Mouse (Mus musculus) limb, embryonic 13.5 days (tissue): ENCODE measurements around the gene Retreg1. TPM values are rescaled to one million over a fixed set of nuclear protein-coding genes. Genes with fewer than 3 reads are reported as not detected.

Experiments used
- ATAC-seq: fragments of 200-750 bp; cut with Nextera tagmentation; 2 replicates; pipeline ENCODE4 v1.8.0; 2017; ENCODE audit warnings: low read depth, moderate number of reproducible peaks, moderate TSS enrichment; ENCODE audit not compliant: low FRiP score
- H3K27ac ChIP-seq: fragments of 300-500 bp; sonication (generic); 2 replicates; pipeline ENCODE4 v1.5.1; 2015; ENCODE audit warnings: inconsistent platforms, mild to moderate bottlenecking, moderate library complexity
- H3K27me3 ChIP-seq: fragments of 300-500 bp; sonication (generic); 2 replicates; pipeline ENCODE4 v1.6.1; 2015; ENCODE audit warnings: mild to moderate bottlenecking, inconsistent platforms
- H3K36me3 ChIP-seq: fragments of 300-500 bp; sonication (generic); 2 replicates; pipeline ENCODE4 v1.6.1; 2015; ENCODE audit warnings: inconsistent platforms, mild to moderate bottlenecking, moderate library complexity
- H3K4me1 ChIP-seq: fragments of 300-500 bp; sonication (generic); 2 replicates; pipeline ENCODE4 v1.6.1; 2015; ENCODE audit warnings: inconsistent platforms
- H3K4me2 ChIP-seq: fragments of 300-500 bp; sonication (generic); replicated peaks from 2 replicates; pipeline ENCODE4 v1.6.1; 2015; ENCODE audit warnings: inconsistent platforms, mild to moderate bottlenecking, moderate library complexity
- H3K4me3 ChIP-seq: fragments of 300-500 bp; sonication (generic); 2 replicates; pipeline ENCODE4 v1.5.1; 2015; ENCODE audit warnings: moderate library complexity, mild to moderate bottlenecking, inconsistent platforms
- H3K9ac ChIP-seq: fragments of 300-500 bp; sonication (generic); 2 replicates; pipeline ENCODE4 v1.6.1; 2015; ENCODE audit warnings: mild to moderate bottlenecking, inconsistent platforms
- H3K9me3 ChIP-seq: fragments of 300-500 bp; sonication (generic); 2 replicates; pipeline ENCODE4 v1.6.1; 2016; ENCODE audit warnings: inconsistent platforms
- WGBS: fragments of 180-500 bp; shearing (Covaris S2); methylation state at CpG from one replicate; pipeline ENCODE4 v1.1.7; 2015; 5-methylcytosine and 5-hydroxymethylcytosine counted together
- polyA plus RNA-seq: library from polyadenylated mRNA; unstranded; fragments of >200 nt; fragmentation: Nextera tagmentation; extraction: Ambion mirVana; gene quantifications from 2 replicates; pipeline ENCODE4 v1.2.1, GENCODE M21; 2015

The Retreg1 gene
- 3.3 TPM in 2 replicates for polyA plus RNA-seq

DNA sequence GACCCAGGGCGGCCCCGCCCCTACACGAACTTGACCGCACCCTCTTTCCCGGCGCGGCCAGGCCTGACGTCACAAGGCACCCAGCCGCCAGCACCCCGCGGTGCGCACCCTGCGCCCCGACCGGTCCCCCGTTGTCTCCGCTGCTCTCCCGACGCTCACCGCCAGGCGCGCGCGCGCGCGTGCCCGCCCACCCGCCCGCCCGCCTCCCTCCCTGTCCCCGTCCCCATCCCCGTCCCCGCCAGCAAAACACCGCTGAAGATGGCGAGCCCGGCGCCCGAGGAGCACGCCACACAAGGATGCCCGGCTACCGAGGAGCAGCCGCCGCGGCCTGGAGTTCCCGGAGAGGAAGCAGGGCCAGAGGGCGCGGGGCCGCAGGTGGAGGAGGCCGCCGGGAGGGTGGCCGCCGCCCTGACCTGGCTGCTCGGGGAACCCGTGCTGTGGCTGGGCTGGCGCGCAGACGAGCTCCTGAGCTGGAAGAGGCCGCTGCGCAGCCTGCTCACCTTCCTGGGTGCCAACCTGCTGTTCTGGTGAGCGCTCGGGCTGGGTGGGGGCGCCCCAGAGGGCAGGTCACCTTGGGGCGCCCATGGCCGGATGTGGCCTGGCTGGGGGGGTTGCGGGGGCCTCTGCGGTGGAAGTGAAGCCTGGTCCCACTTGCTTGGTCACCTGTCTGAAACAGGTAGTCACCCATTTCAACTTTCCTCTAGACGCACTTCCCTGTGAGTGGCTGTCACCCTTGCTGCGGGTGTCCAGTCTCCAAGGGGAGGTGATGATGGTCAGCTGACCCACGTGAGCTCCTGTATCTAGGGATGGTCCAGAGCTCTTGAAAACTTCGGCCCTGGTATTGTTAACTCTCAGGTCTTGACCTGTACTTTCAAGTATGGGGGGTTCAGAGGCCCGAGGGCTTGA lies at the start of gene Retreg1:
TSS of gene Retreg1 (plus strand) at position 95 of the 906 bp plus-strand sequence.
- no peak within 1 kb of the TSS for H3K27ac ChIP-seq
- 0 out of 2 replicates have a peak, but pooled peaks cover 5% of the 10 kb centered on the region for H3K9me3 ChIP-seq
- H3K27me3 ChIP-seq = peaks cover 33% of the 10 kb centered on the region
- H3K36me3 ChIP-seq = no peaks in the 10 kb centered on the region
- peak within 1 kb of the TSS; percentile 77 for H3K4me3 ChIP-seq
- peaks cover 9% of the 10 kb centered on the region for H3K4me1 ChIP-seq
- peak; percentile 81 for ATAC-seq
- peak within 1 kb of the TSS; percentile 74 for H3K9ac ChIP-seq
- peak within 1 kb of the TSS; percentile 93 for H3K4me2 ChIP-seq
- WGBS = under 1% methylated on average over 61 of the region's 72 CpGs

DNA sequence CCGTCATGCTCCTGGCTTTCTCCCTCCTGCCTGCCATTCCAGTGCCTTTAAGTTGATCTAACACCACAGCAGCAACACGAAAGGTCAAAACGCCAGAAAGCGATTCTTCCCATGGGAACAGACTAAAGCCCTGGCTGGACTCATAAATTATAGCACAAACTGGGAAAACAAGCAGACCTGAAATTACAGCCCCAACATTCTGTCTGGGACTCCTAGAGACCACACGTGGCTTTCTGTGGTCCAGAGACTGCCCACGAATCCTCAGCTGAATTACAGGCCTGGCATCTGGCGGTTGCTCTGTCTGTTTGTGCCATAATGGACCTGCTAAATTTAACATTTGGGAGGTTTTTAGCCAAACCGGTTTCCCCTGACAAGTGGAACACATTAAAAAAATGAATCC lies 48.9 kb upstream of the Retreg1 start:
- no peak overlapping the region for H3K4me2 ChIP-seq
- H3K27ac ChIP-seq = no peak overlapping the region
- H3K9ac ChIP-seq = no peak overlapping the region
- H3K36me3 ChIP-seq = peaks cover 84% of the 10 kb centered on the region
- no peak for ATAC-seq
- H3K27me3 ChIP-seq = no peaks in the 10 kb centered on the region
- H3K9me3 ChIP-seq = no peaks in the 10 kb centered on the region
- WGBS = 55% methylated on average over 8 of the region's 8 CpGs
- no peak overlapping the region for H3K4me3 ChIP-seq
- peaks cover 14% of the 10 kb centered on the region; the same call in 1 of the 2 replicates for H3K4me1 ChIP-seq

DNA sequence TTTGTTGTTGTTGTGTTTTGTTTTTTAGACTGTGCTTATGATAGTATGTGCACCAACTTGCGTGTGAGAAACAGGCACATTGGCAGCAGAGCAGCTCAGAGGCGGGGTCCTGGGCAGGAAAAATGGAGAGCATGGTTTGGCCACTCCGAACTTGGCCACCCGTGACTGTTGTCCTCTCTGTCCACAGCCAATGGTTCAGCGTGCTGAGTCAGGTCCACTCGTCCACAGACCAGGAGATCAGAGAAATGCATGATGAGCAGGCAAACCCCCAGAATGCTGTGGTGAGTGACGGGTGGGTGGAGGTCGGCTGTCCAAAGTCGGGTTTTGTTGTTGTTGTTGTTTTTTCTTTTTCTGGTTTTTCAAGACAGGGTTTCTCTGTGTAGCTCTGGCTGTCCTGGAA lies 47.5 kb upstream of the Retreg1 start:
- Histone ChIP-seq H3K4me1 (peaks cover 14% of the 10 kb centered on the region; the same call in 1 of the 2 replicates), H3K4me2 (no peak overlapping the region), H3K36me3 (peaks cover 84% of the 10 kb centered on the region), H3K9ac (no peak overlapping the region), H3K27me3 (no peaks in the 10 kb centered on the region), H3K27ac (no peak overlapping the region), H3K4me3 (no peak overlapping the region), H3K9me3 (no peaks in the 10 kb centered on the region)
- ATAC-seq = no peak
- WGBS = 93% methylated on average over 9 of the region's 9 CpGs

DNA sequence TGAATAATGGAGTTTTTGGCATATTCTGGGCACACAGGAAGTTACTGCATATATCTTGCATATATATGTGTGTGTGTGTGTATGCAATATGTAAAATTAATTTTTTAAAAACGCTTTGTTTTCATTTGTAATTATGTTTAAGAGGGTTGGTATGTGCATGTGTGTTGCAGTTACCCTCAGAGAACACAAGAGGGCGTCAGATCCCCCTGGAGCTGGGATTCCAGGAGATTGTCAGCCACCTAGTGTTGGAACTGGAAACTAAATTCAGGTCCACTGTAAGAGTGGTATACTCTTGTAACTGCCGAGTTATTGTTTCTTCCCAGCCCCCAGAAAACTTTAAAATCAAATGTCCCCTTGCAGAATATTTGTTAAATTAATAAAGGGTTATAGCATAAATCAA lies 46.6 kb upstream of the Retreg1 start:
- Histone ChIP-seq H3K36me3 (peaks cover 87% of the 10 kb centered on the region), H3K27me3 (no peaks in the 10 kb centered on the region), H3K9me3 (no peaks in the 10 kb centered on the region), H3K27ac (no peak overlapping the region), H3K9ac (no peak overlapping the region), H3K4me1 (peaks cover 14% of the 10 kb centered on the region; the same call in 1 of the 2 replicates), H3K4me3 (no peak overlapping the region), H3K4me2 (no peak overlapping the region)
- 65% methylated on average over 3 of the region's 3 CpGs for WGBS
- ATAC-seq = no peak

DNA sequence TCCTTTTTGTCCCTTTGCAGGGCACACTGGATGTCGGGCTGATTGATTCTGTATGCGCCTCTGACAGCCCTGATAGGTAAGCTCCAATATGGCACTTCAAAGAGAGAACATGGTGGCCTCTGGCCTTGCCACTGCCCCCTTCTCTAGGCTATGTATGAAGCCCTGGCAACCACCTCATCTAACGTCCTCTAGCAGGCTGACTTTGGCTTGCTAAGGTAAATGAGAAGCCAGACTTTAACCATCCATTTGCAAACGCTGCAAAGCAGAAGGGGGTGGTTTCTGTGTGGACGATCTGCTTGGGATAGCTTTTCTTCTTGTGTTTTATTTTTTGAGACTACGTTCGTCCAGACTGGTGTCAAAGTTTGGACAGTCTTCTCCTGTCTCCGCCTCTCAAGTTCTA lies 45.8 kb upstream of the Retreg1 start:
- Histone ChIP-seq H3K27me3 (no peaks in the 10 kb centered on the region), H3K27ac (no peak overlapping the region), H3K4me2 (no peak overlapping the region), H3K36me3 (peaks cover 88% of the 10 kb centered on the region), H3K9me3 (no peaks in the 10 kb centered on the region), H3K4me3 (no peak overlapping the region), H3K4me1 (peaks cover 14% of the 10 kb centered on the region; the same call in 1 of the 2 replicates), H3K9ac (no peak overlapping the region)
- 85% methylated on average over 8 of the region's 8 CpGs for WGBS
- ATAC-seq = no peak

DNA sequence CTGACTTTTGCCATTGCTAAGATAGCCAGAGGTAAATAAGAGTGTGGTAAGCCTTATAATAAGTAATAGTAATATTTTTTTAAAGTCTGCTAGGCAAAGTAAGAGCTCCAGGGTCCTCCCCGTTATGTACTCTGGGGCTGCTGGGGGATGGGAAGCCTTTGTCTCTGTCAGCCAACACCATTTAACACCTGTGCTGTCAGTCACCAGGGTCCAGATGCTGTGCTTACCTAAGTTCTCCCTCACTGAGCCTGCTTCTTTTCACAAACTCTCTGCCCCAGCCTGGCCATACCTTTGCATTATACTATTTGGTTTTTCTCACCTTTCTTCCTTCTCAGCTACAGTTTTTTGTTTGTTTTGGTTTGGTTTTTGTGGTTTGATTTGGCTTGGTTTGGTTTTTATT lies 45.1 kb upstream of the Retreg1 start:
- Histone ChIP-seq H3K4me1 (peaks cover 20% of the 10 kb centered on the region), H3K27me3 (no peaks in the 10 kb centered on the region), H3K27ac (no peak overlapping the region), H3K4me2 (no peak overlapping the region), H3K9ac (no peak overlapping the region), H3K9me3 (no peaks in the 10 kb centered on the region), H3K4me3 (no peak overlapping the region), H3K36me3 (peaks cover 90% of the 10 kb centered on the region)
- ATAC-seq = no peak
- WGBS = 64% methylated on average over 1 of the region's 1 CpGs

DNA sequence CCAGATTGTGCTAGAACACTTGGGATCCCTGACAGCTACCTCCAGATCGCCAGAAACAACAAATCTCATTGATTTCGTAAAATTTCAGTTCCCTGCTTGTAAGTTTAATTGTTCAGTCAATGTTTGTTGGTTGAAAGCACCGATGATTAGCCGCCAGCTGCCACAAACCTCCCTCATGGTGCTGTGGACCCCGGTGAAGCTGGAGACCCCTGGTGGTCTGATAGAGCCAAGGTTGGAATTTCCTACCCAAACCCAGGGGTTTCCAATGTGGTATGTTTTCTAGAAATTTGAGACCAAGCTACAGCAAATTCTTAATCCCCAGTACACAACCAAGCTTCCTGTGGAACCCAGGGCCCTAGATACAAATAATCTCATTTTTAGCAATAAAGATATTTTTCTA lies 41.3 kb upstream of the Retreg1 start:
- Histone ChIP-seq H3K27me3 (no peaks in the 10 kb centered on the region), H3K9ac (no peak overlapping the region), H3K4me2 (no peak overlapping the region), H3K4me3 (no peak overlapping the region), H3K9me3 (no peaks in the 10 kb centered on the region), H3K27ac (no peak overlapping the region), H3K4me1 (peaks cover 17% of the 10 kb centered on the region), H3K36me3 (peaks cover 94% of the 10 kb centered on the region)
- no peak for ATAC-seq
- 81% methylated on average over 5 of the region's 5 CpGs for WGBS

DNA sequence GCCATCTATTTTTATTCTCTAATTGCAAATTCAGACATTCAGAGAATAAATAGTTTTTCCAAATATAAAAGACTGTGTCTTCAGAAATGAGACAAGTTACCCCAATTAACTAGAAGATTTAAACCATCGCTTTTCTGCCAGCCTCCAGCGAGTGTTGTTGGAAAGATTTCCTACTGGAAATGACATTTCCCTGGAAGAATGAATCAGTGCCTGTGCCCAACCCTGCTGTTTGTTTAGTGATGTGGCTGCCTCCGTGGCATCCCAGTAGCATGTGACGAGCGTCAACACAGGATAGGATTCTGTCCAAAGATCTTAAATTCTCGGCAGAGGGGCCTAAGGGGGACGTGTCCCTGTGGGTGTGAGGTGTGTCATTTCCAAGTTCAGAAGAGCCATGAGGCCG lies 40.8 kb upstream of the Retreg1 start:
- Histone ChIP-seq H3K36me3 (peaks cover 94% of the 10 kb centered on the region), H3K27ac (no peak overlapping the region), H3K9me3 (no peaks in the 10 kb centered on the region), H3K27me3 (no peaks in the 10 kb centered on the region), H3K4me1 (peaks cover 17% of the 10 kb centered on the region), H3K4me2 (no peak overlapping the region), H3K4me3 (no peak overlapping the region), H3K9ac (no peak overlapping the region)
- WGBS = 89% methylated on average over 8 of the region's 8 CpGs
- ATAC-seq = no peak

DNA sequence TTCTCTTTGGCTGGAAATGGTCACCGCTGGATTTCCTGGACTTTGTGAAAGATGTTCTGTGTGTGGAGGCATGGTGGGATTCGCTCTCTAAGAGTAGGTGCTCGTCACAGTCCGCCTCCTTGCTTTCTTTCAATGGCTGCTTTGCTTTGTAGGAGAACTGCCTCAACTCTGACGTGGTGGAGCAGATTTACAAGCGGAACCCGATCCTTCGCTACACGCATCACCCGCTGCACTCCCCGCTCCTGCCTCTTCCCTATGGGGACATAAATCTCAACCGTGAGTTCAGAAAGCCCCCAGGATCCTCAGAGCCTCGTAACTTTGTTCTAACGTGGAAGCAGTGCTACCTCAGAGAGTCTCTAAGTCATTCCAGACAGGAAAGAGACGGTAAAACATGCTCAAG lies 39.9 kb upstream of the Retreg1 start:
- Histone ChIP-seq H3K4me2 (no peak overlapping the region), H3K9ac (no peak overlapping the region), H3K4me3 (no peak overlapping the region), H3K9me3 (no peaks in the 10 kb centered on the region), H3K27me3 (no peaks in the 10 kb centered on the region), H3K36me3 (peaks cover 96% of the 10 kb centered on the region), H3K4me1 (peaks cover 17% of the 10 kb centered on the region), H3K27ac (no peak overlapping the region)
- ATAC-seq = peak; percentile 77
- 50% methylated on average over 15 of the region's 15 CpGs for WGBS

DNA sequence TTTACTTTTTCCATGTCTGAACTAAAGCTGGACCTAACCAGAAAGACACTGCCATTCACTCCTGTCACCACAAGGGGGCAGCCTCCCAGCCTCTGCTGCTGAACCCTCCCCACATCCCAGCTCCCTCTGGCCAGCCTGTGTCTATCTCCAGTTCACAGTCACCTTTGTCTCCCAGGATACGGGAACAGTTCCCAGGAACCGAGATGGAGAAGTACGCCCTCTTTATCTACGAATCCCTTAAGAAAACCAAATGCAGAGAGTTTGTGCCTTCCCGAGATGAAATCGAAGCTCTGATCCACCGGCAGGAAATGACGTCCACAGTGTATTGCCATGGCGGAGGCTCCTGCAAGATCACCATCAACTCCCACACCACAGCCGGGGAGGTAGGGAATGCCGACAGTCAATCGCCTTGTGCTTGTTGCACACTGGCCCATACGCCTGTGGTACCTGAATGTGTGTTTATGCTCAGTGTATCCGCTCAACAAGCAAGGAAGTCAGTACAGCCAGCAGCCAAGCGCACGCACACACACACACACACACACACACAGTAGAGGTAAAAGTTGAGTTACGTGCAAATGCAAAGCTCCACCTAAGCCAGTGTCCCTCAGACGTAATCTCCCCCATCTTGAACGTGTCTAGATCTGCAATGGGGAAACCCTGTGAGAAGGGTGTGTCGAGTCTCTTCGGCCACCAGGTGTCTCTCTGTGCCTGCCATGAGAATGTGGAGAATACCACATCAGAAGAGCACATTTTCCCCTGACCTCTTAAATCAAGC lies 37.5 kb upstream of the Retreg1 start:
- Histone ChIP-seq H3K36me3 (peaks cover 97% of the 10 kb centered on the region), H3K27me3 (no peaks in the 10 kb centered on the region), H3K4me3 (no peak overlapping the region), H3K4me2 (no peak overlapping the region), H3K9me3 (no peaks in the 10 kb centered on the region), H3K9ac (no peak overlapping the region), H3K4me1 (peaks cover 17% of the 10 kb centered on the region), H3K27ac (no peak overlapping the region)
- WGBS = 82% methylated on average over 21 of the region's 21 CpGs
- no peak for ATAC-seq

DNA sequence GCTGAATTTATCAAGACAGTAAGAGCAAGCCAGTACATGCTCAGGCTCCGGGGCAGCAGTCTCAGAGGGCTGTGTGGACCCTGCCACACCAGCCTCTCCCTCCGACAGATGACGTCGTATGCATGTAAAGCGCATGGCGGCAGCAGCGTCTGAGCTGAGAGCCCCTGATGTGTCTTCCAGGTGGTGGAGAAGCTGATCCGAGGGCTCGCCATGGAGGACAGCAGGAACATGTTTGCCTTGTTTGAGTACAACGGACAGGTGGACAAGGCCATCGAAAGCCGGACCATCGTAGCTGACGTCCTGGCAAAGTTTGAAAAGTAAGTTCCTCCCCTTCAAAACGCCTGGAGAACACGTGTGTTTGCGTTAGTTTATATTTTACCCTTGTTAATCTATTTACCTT lies 36.6 kb upstream of the Retreg1 start:
- Histone ChIP-seq H3K27me3 (no peaks in the 10 kb centered on the region), H3K4me1 (peaks cover 17% of the 10 kb centered on the region), H3K4me2 (no peak overlapping the region), H3K36me3 (peaks cover 97% of the 10 kb centered on the region), H3K9me3 (no peaks in the 10 kb centered on the region), H3K4me3 (no peak overlapping the region), H3K27ac (no peak overlapping the region), H3K9ac (no peak overlapping the region)
- 88% methylated on average over 17 of the region's 17 CpGs for WGBS
- ATAC-seq = no peak

DNA sequence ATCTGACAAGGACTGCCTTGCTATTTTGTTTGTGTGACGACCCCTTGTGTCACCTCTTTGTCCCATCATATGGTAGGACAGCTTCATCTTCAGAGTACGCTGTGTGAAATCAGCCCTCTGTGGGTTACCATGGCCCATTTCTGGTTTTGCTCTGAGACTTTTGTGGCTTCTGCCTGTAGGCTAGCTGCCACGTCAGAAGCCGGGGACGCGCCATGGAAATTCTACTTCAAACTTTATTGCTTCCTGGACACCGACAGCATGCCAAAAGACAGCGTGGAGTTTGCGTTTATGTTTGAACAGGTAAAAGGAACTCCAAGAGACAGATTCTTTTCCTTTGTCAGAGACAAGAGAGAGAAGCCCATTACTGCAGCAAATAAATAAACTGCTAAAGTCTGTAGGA lies 36.1 kb upstream of the Retreg1 start:
- 82% methylated on average over 9 of the region's 9 CpGs for WGBS
- Histone ChIP-seq H3K36me3 (peaks cover 97% of the 10 kb centered on the region), H3K9ac (no peak overlapping the region), H3K4me2 (no peak overlapping the region), H3K27ac (no peak overlapping the region), H3K9me3 (no peaks in the 10 kb centered on the region), H3K27me3 (no peaks in the 10 kb centered on the region), H3K4me3 (no peak overlapping the region), H3K4me1 (peaks cover 17% of the 10 kb centered on the region)
- no peak for ATAC-seq
